Mouse (Mus musculus) neutrophil, adult 83 days (primary cell): Measurements from ENCODE around the gene Shd. TPM values are rescaled to one million over a fixed set of nuclear protein-coding genes. Genes with fewer than 3 reads are reported as not detected.

ENCODE experiments used
- total RNA-seq, 2 experiments: library from RNA; stranded (reverse); gene quantifications; one replicate each; pipeline ENCODE4 v1.2.4; 2023

The Shd gene
- total RNA-seq = 1 to 10 TPM in 1 of 2 experiments, under 1 TPM in 1; 0.94 to 1.2 TPM

DNA sequence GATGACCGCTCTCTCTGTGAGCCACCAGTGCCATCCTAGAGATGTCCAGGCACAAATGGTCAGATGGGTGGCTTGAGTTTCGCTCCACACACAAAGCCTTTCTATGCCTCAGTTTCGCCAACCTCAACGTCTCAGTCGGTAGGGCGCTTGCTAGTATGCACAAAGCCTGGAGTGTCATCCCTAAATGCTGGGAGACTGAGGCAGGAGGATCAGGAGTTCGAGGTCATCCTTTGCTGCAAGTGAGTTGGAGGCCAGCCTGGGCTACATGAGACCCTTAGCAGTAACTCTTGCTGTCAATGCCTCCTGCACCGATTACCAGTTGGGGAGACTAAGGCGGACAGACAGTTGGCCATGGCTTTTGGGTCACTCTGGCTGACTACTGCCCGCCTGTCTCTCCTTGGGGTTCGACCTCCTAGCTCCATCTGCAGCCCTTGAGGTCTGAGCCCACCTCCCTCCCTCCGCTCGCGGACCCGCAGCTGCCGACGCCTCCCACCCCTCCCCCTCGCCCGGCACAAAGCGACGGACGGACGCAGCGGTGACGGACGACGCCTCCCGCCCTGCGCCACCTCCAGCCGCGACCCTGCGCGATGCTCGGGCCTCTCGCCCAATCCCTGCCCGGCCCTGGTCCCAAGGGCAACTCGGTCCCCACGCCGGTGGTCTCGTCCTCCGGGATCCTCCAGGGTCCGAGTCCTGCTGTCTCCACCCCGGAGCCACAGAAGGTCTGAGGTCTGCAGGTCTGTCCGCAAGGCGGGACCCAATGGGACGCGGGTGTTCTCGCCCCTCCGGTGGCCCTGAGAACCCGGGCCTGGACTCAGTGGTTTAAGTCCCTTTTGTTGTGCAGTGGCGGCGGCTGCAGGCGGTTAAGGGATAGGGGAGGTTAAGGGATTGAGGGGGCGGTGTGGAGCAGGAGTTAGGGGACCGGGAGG is at the start of gene Shd:
Shd (plus strand) TSS at position 502 of the 926 bp plus-strand sequence.

DNA sequence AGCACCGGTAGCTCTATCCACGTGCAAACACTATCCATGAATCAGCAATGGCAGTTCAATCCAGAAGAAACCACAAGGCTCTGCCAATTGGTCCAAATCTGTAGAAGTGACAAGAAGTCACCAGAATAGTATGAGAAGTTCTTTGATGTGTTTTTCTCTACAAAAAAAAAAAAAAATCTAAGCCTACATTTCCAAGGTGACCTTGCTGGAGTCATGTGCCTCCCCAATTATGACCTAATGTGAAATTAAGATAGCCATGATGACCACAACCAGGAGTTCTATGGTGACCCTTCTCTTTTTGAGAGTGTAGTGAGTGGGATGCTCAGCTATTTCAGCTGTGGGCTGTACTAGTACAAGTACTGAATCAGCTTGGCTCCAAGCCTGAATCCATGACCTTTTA is 20.9 kb upstream of the Shd start, which contains the start of gene Zfp119b:
Zfp119b (minus strand) TSS at position 101 of the 400 bp plus-strand sequence.

DNA sequence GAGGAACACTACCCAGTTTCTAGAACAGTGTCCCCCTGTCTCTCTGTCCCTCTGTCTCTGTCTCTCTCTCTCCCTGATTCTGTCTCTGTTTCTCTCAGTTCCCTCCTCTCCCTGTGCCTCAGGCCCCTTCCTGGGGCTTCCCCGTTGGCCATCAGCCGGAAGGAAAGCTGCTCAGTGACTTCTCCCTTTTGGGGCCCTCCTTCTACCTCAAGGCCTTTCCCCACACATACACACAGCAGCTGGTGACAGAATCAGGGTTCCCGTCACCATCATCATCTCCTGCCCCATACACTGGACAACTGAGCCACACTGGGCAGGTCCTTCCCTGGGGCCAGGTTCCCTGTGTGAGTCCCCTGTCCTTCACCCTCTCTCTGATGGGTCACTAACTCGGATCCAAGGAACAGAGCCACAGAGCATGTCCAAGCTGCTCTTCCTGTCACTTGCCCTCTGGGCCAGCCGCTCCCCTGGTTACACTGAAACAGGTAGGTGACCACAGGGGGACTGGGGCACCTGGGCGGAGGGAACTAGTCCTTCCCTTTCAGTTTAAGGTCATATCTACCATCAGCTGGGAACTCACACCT is 17.7 kb upstream of the Shd start, which contains the start of gene Ebi3:
Ebi3 (plus strand) TSS at position 194 of the 581 bp plus-strand sequence.

DNA sequence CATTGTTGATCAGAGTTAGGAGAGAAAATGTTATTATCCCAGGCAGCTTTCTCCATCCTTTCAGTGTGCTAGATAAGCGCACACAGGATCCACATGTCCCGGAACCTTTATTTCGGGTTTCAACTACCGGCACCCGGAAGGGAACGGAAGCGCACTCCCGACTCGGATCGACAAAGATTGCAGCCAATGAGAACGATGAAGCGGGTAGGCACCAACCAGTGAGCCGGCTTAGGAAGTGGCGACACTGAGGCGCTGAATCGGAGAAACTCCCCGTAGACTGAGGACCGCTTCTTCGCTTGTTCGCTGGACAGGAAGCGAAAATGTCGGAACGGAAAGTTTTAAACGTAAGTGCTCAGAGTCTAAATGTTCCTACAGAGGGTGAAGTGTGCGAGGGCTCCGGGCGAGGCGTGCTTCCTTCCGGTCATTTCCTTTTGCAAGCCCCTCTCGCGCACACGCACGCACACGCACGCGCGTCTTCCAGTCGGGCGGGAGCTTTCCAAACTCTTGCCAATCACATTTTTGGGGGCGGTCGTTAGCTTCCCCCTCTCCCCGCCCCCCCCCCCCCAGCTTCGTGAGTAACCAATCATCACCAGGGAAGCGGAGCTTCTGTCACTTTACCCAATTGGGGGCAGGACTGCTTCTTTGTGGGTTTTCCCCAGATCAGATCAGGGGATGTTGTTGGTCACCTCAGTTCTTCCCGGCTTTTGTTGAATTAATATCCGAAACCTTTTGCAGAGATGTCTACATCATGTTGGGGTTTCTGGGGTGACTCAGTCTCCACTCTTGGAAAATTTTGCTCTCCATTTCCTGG is 11.1 kb upstream of the Shd start, which contains the start of gene Yju2:
Yju2 (plus strand) TSS at position 182 of the 811 bp plus-strand sequence.

DNA sequence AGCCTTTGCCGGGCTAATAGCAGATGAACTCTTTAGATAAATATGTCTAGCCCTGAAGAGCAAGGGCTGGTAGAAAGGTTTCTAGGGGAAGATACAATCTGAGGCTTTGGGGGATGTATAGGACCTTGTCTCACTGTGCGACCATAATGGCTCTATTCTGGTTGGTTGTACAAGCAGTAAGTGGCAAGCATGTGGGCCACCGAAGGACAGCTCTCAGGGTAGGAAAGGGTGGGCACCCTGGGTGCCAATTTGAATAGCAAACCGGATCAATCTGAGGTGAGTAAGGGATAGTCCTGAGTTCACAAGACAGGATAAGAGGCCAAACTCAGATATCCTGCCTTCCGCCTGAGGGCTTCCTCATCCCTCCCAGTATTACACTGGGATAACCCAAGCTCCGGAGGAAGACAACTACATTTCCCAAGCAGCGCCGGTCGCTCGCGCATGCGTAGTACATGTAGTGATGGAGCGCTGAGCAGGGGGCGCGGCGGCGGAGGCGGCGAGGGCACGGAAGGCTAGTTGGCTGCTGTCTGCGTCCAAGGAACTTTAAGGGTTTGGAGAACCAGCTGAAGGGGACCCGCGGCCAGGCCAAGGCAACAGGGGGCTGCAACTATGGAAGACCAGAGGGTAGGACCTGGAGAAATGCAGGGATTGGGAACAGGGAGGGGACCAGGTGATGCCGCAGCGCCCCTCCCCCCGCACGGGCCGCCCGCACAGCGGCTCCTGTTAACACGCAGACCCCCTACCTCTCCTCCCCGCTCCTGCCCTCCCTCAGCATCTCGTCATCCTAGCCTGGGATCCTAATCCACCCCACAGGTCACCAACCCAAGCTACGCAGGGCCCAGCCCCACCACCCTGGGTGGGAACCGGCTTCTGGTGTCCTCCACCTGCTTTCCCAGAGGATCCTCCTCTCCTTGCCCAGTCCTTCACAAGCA is 16.0 kb downstream of the Shd start, which contains the start of gene Fsd1:
Fsd1 (plus strand) TSS at position 480 of the 932 bp plus-strand sequence.

DNA sequence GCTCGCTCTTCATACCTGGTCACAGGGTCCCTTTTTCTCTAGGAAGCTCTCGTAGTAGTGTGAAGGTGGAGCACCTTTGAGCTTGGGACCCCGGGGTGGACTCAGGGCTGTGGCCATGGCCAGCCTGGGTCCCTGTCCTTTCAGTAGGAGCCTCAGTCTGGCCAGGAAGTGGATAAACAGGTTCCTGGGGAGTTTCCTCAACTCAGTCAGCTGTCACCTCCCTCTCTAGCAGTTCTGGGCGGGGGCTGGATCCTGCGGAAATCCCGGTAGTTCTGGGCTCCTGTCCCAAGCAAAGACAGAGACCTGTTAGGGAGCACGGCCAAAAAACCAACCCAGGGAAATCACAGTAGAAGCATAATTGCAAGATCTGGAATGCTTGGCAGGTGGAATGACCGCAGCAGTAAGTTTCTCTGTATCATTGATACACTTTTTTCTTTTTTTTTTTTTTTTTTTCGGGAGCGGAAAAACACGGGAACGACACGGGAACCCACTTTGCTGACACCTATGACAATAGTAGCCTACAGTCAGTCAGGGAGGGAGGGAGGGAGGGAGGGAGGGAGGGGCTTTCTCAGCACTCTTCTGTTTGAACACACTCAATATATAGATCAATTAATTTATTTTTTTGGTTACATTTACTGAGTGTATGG is 35.3 kb downstream of the Shd start, which contains the start of the genes Stap2 and Mpnd:
Stap2 (minus strand) TSS at position 170 of the 647 bp plus-strand sequence.
Mpnd (plus strand) TSS at position 297 of the 647 bp plus-strand sequence.

Other genes with a start within 250 kb of the Shd start
- 10 to 100 TPM; 18.0 to 21.1 TPM for gene Adgre4, start 220.5 kb upstream of the Shd start, total RNA-seq
- 1 to 10 TPM; 2.2 to 3.1 TPM for gene Zfp119a, start 91.5 kb upstream of the Shd start, total RNA-seq
- 1 to 10 TPM; 5.9 to 8.4 TPM for gene Zfp959, start 78.4 kb upstream of the Shd start, total RNA-seq
- 1 to 10 TPM; 3.8 to 4.2 TPM for gene Zfp119b, start 21.0 kb upstream of the Shd start, total RNA-seq
- 100 to 1,000 TPM; 139 to 149 TPM for gene Ebi3, start 17.8 kb upstream of the Shd start, total RNA-seq
- 10 to 100 TPM; 21.2 to 21.7 TPM for gene Yju2, start 11.4 kb upstream of the Shd start, total RNA-seq
- not detected for gene Fsd1, start 16.0 kb downstream of the Shd start, total RNA-seq
- 1 to 10 TPM; 1.2 to 1.4 TPM for gene Stap2, start 35.1 kb downstream of the Shd start, total RNA-seq
- 10 to 100 TPM; 33.3 to 34.0 TPM for gene Mpnd, start 35.2 kb downstream of the Shd start, total RNA-seq
- gene Sh3gl1, start 66.2 kb downstream of the Shd start, total RNA-seq = 10 to 100 TPM; 56.9 to 59.5 TPM
- 10 to 100 TPM; 20.0 to 29.1 TPM for gene Chaf1a, start 70.0 kb downstream of the Shd start, total RNA-seq
- 10 to 100 TPM; 24.1 to 29.2 TPM for gene Ubxn6, start 104.6 kb downstream of the Shd start, total RNA-seq
- 10 to 100 TPM; 49.3 to 54.5 TPM for gene Hdgfl2, start 109.2 kb downstream of the Shd start, total RNA-seq
- gene Plin4, start 139.3 kb downstream of the Shd start, total RNA-seq = under 1 TPM; 0.28 to 0.49 TPM
- 1 to 10 TPM in 1 of 2 experiments, under 1 TPM in 1; 0.94 to 1.9 TPM for gene Plin5, start 147.1 kb downstream of the Shd start, total RNA-seq
- gene Lrg1, start 151.5 kb downstream of the Shd start, total RNA-seq = 100 to 1,000 TPM; 184 to 229 TPM
- 1 to 10 TPM; 5.7 to 5.8 TPM for gene Sema6b, start 169.9 kb downstream of the Shd start, total RNA-seq
- 1 to 10 TPM; 2.2 to 2.3 TPM for gene Tnfaip8l1, start 192.0 kb downstream of the Shd start, total RNA-seq
- gene Mydgf, start 213.5 kb downstream of the Shd start, total RNA-seq = 10 to 100 TPM; 30.2 to 32.1 TPM
- gene Dpp9, start 248.4 kb downstream of the Shd start, total RNA-seq = 10 to 100 TPM; 34.8 to 38.4 TPM